Mouse (Mus musculus) heart, adult 8-10 months (tissue): ENCODE results near the gene 1810010H24Rik. TPM values are rescaled to one million over a fixed set of nuclear protein-coding genes. Genes with fewer than 3 reads are reported as not detected.
"Not testable (repeated sequence)": the region's sequence is repeated elsewhere in the genome, so short reads cannot be mapped to it uniquely, and the experiment has no call there.

Experiments used
- DNase-seq: peaks from one replicate; pipeline ENCODE4 v3.0.0; 2022; ENCODE audit warnings: low spot score
- total RNA-seq, 4 experiments: library from RNA; stranded (reverse); gene quantifications; 2 replicates each; pipeline ENCODE4 v1.2.4; 2022

The 1810010H24Rik gene
- 1 to 10 TPM; 1.7 to 2.7 (median 2.1) TPM for total RNA-seq

GRCm38 (mm10) chr11:107025411-107026321 lies at the start of gene 1810010H24Rik:
Gene 1810010H24Rik, plus strand, starts transcription at chr11:107025681.
- DNase-seq, result no peak

- DNase-seq, result peak; percentile 88
Measured at GRCm38 (mm10) chr11:106976194-106976593, 49.3 kb upstream of the 1810010H24Rik start.

GRCm38 (mm10) chr11:106980455-106980854 lies 45.0 kb upstream of the 1810010H24Rik start:
- peak; percentile 88 for DNase-seq

- DNase-seq, result no peak
Measured at GRCm38 (mm10) chr11:106981787-106982186, 43.7 kb upstream of the 1810010H24Rik start.

GRCm38 (mm10) chr11:106982351-106982750 lies 43.1 kb upstream of the 1810010H24Rik start:
- DNase-seq, result no peak

GRCm38 (mm10) chr11:106985979-106986604 lies 39.4 kb upstream of the 1810010H24Rik start:
- not testable (repeated sequence) for DNase-seq

- no peak for DNase-seq
Measured at GRCm38 (mm10) chr11:106987384-106987783, 38.1 kb upstream of the 1810010H24Rik start.

GRCm38 (mm10) chr11:106994246-106995085 lies 31.0 kb upstream of the 1810010H24Rik start:
- peak; percentile 63 for DNase-seq

- not testable (repeated sequence) for DNase-seq
Measured at GRCm38 (mm10) chr11:106996492-106996891, 29.0 kb upstream of the 1810010H24Rik start.

- no peak for DNase-seq
Measured at GRCm38 (mm10) chr11:106997976-106998375, 27.5 kb upstream of the 1810010H24Rik start.

- no peak for DNase-seq
Measured at GRCm38 (mm10) chr11:106998651-106999150, 26.8 kb upstream of the 1810010H24Rik start.

- DNase-seq, result peak; percentile 92
Measured at GRCm38 (mm10) chr11:106999151-106999948, 26.1 kb upstream of the 1810010H24Rik start, which contains the start of gene Kpna2. Gene Kpna2, minus strand, starts transcription at chr11:106999541.

- no peak for DNase-seq
Measured at GRCm38 (mm10) chr11:106999949-107000513, 25.4 kb upstream of the 1810010H24Rik start.

GRCm38 (mm10) chr11:107001760-107002675 lies 23.5 kb upstream of the 1810010H24Rik start:
- no peak for DNase-seq

- DNase-seq, result no peak
Measured at GRCm38 (mm10) chr11:107005538-107005937, 19.9 kb upstream of the 1810010H24Rik start.

- no peak for DNase-seq
Measured at GRCm38 (mm10) chr11:107010447-107010846, 15.0 kb upstream of the 1810010H24Rik start.

- DNase-seq, result no peak
Measured at GRCm38 (mm10) chr11:107011171-107011570, 14.3 kb upstream of the 1810010H24Rik start.

- no peak for DNase-seq
Measured at GRCm38 (mm10) chr11:107011669-107012323, 13.7 kb upstream of the 1810010H24Rik start.
